Mouse (Mus musculus) forebrain, embryonic 11.5 days (tissue): ENCODE results near the gene Btaf1. TPM values are rescaled to one million over a fixed set of nuclear protein-coding genes. Genes with fewer than 3 reads are reported as not detected.
A peak's percentile ranks its signal among the peaks of the same experiment; 100 is the strongest.

ENCODE experiments used
- ATAC-seq: fragments of 200-750 bp; cut with Nextera tagmentation; replicated peaks from 2 replicates; pipeline ENCODE4 v1.8.0; 2017; ENCODE audit warnings: moderate TSS enrichment; ENCODE audit not compliant: low FRiP score
- DNase-seq: peaks from one replicate; pipeline ENCODE4 v3.0.0-alpha.2; 2017; ENCODE audit warnings: low spot score
- H3K27ac ChIP-seq: fragments of 300-500 bp; sonication (generic); 2 replicates; pipeline ENCODE4 v1.5.1; 2014; ENCODE audit warnings: low read depth, low read length
- H3K27me3 ChIP-seq: fragments of 300-500 bp; sonication (generic); 2 replicates; pipeline ENCODE4 v1.6.1; 2014; ENCODE audit warnings: mild to moderate bottlenecking, low read length, mixed read lengths; ENCODE audit not compliant: control insufficient read depth, insufficient read depth
- H3K36me3 ChIP-seq: fragments of 300-500 bp; sonication (generic); 2 replicates; pipeline ENCODE4 v1.6.1; 2014; ENCODE audit warnings: mild to moderate bottlenecking, low read length, moderate library complexity, mixed read lengths; ENCODE audit not compliant: control insufficient read depth, insufficient read depth
- H3K4me1 ChIP-seq: fragments of 300-500 bp; sonication (generic); replicated peaks from 2 replicates; pipeline ENCODE4 v1.6.1; 2014; ENCODE audit warnings: low read length, mixed read lengths; ENCODE audit not compliant: control insufficient read depth, insufficient read depth
- H3K4me2 ChIP-seq: fragments of 300-500 bp; sonication (generic); 2 replicates; pipeline ENCODE4 v1.6.1; 2014; ENCODE audit warnings: low read depth, mild to moderate bottlenecking, low read length, moderate library complexity, mixed read lengths; ENCODE audit not compliant: severe bottlenecking
- H3K4me3 ChIP-seq: fragments of 300-500 bp; sonication (generic); 2 replicates; pipeline ENCODE4 v1.5.1; 2014; ENCODE audit warnings: low read depth, low read length
- H3K9ac ChIP-seq: fragments of 300-500 bp; sonication (generic); 2 replicates; pipeline ENCODE4 v1.6.1; 2014; ENCODE audit warnings: low read length
- H3K9me3 ChIP-seq: fragments of 300-500 bp; sonication (generic); 2 replicates; pipeline ENCODE4 v1.6.1; 2016; ENCODE audit warnings: low read length, mixed read lengths; ENCODE audit not compliant: control insufficient read depth
- WGBS: fragments of 180-500 bp; shearing (Covaris S2); extraction: QIAGEN DNeasy Blood & Tissue Kit; methylation state at CpG from one replicate; pipeline ENCODE4 v1.1.7; 2014; 5-methylcytosine and 5-hydroxymethylcytosine counted together
- polyA plus RNA-seq: library from polyadenylated mRNA; unstranded; fragments of >200 nt; fragmentation: Nextera tagmentation; extraction: Ambion mirVana; gene quantifications from 2 replicates; pipeline ENCODE4 v1.2.1, GENCODE M21; 2014

Btaf1 gene
- polyA plus RNA-seq = 23.3 and 23.8 TPM in 2 replicates

- ATAC-seq = peak; percentile 98
Measured at GRCm38 (mm10) chr19:36925671-36926552, at the start of gene Btaf1. Gene Btaf1 (plus strand): TSS chr19:36926079.

GRCm38 (mm10) chr19:36877329-36877728 is 48.5 kb upstream of the Btaf1 start:
- no peak for ATAC-seq
- Histone ChIP-seq H3K4me2 (no peak overlapping the region), H3K27ac (no peak overlapping the region), H3K9ac (no peak overlapping the region), H3K27me3 (no peaks in the 10 kb centered on the region), H3K9me3 (no peaks in the 10 kb centered on the region), H3K4me3 (no peak overlapping the region), H3K36me3 (peaks cover 6% of the 10 kb centered on the region; the same call in 1 of the 2 replicates), H3K4me1 (no peaks in the 10 kb centered on the region)
- DNase-seq = no peak

More at GRCm38 (mm10) chr19:36925671-36926552, at the start of gene Btaf1:
- WGBS = under 1% methylated on average over 94 of the region's 98 CpGs
- H3K27ac ChIP-seq = peak within 1 kb of the TSS; percentile 85
- H3K27me3 ChIP-seq = no peaks in the 10 kb centered on the region
- H3K4me2 ChIP-seq = peak within 1 kb of the TSS; percentile 68
- H3K36me3 ChIP-seq = no peaks in the 10 kb centered on the region
- DNase-seq = peak; percentile 97
- H3K4me1 ChIP-seq = peaks cover 3% of the 10 kb centered on the region; the same call in 1 of the 2 replicates
- H3K9ac ChIP-seq = peak within 1 kb of the TSS; percentile 80
- peak within 1 kb of the TSS; percentile 98 for H3K4me3 ChIP-seq
- H3K9me3 ChIP-seq = no peaks in the 10 kb centered on the region

GRCm38 (mm10) chr19:36878743-36879495 is 47.0 kb upstream of the Btaf1 start:
- ATAC-seq (no peak), DNase-seq (no peak)
- Histone ChIP-seq H3K27me3 (no peaks in the 10 kb centered on the region), H3K9me3 (no peaks in the 10 kb centered on the region), H3K9ac (no peak overlapping the region), H3K27ac (no peak overlapping the region), H3K36me3 (peaks cover 3% of the 10 kb centered on the region; the same call in 1 of the 2 replicates), H3K4me1 (no peaks in the 10 kb centered on the region), H3K4me3 (no peak overlapping the region), H3K4me2 (no peak overlapping the region)
- 85% methylated on average over 11 of the region's 11 CpGs for WGBS

- Histone ChIP-seq H3K27me3 (no peaks in the 10 kb centered on the region), H3K36me3 (peaks cover 15% of the 10 kb centered on the region; the same call in 1 of the 2 replicates), H3K9ac (no peak overlapping the region), H3K4me1 (no peaks in the 10 kb centered on the region), H3K4me2 (no peak overlapping the region), H3K4me3 (no peak overlapping the region), H3K27ac (no peak overlapping the region), H3K9me3 (no peaks in the 10 kb centered on the region)
- ATAC-seq (0 out of 2 replicates have a peak, but pooled peaks have one; percentile 10), DNase-seq (peak; percentile 70)
- WGBS = 76% methylated on average over 6 of the region's 6 CpGs
Measured at GRCm38 (mm10) chr19:36883119-36883518, 42.8 kb upstream of the Btaf1 start.

GRCm38 (mm10) chr19:36886316-36886715 is 39.6 kb upstream of the Btaf1 start:
- DNase-seq (no peak), ATAC-seq (no peak)
- H3K4me2 ChIP-seq = no peak overlapping the region
- H3K36me3 ChIP-seq = peaks cover 22% of the 10 kb centered on the region; the same call in 1 of the 2 replicates
- H3K27ac ChIP-seq = no peak overlapping the region
- H3K4me3 ChIP-seq = no peak overlapping the region
- H3K9me3 ChIP-seq = no peaks in the 10 kb centered on the region
- no peak overlapping the region for H3K9ac ChIP-seq
- WGBS = 84% methylated on average over 2 of the region's 2 CpGs
- H3K27me3 ChIP-seq = no peaks in the 10 kb centered on the region
- no peaks in the 10 kb centered on the region for H3K4me1 ChIP-seq

- Histone ChIP-seq H3K4me3 (no peak overlapping the region), H3K27me3 (no peaks in the 10 kb centered on the region), H3K9ac (no peak overlapping the region), H3K4me2 (no peak overlapping the region), H3K4me1 (no peaks in the 10 kb centered on the region), H3K27ac (no peak overlapping the region), H3K36me3 (peaks cover 22% of the 10 kb centered on the region; the same call in 1 of the 2 replicates), H3K9me3 (no peaks in the 10 kb centered on the region)
- 73% methylated on average over 3 of the region's 3 CpGs for WGBS
- DNase-seq = no peak
- no peak for ATAC-seq
Measured at GRCm38 (mm10) chr19:36887706-36888105, 38.2 kb upstream of the Btaf1 start.

- ATAC-seq (no peak), DNase-seq (no peak)
- Histone ChIP-seq H3K4me1 (peaks cover 8% of the 10 kb centered on the region; the same call in 1 of the 2 replicates), H3K9ac (no peak overlapping the region), H3K36me3 (peaks cover 13% of the 10 kb centered on the region), H3K9me3 (no peaks in the 10 kb centered on the region), H3K27me3 (no peaks in the 10 kb centered on the region), H3K4me3 (no peak overlapping the region), H3K4me2 (no peak overlapping the region), H3K27ac (no peak overlapping the region)
- WGBS = 98% methylated on average over 3 of the region's 3 CpGs
Measured at GRCm38 (mm10) chr19:36891746-36892145, 34.1 kb upstream of the Btaf1 start.

- WGBS = 6% methylated on average over 10 of the region's 10 CpGs
- Histone ChIP-seq H3K27ac (peak overlapping the region; percentile 83), H3K4me1 (peaks cover 9% of the 10 kb centered on the region; the same call in 1 of the 2 replicates), H3K36me3 (peaks cover 3% of the 10 kb centered on the region), H3K4me2 (no peak overlapping the region), H3K27me3 (no peaks in the 10 kb centered on the region), H3K4me3 (no peak overlapping the region), H3K9me3 (no peaks in the 10 kb centered on the region), H3K9ac (no peak overlapping the region)
- DNase-seq (peak; percentile 79), ATAC-seq (peak; percentile 91)
Measured at GRCm38 (mm10) chr19:36896791-36897569, 28.9 kb upstream of the Btaf1 start.
